Mouse (Mus musculus): ENCODE data around the gene Hepacam2.
"Not testable (repeated sequence)": the region's sequence is repeated elsewhere in the genome, so short reads cannot be mapped to it uniquely, and the experiment has no call there.

Gene Hepacam2

DNA sequence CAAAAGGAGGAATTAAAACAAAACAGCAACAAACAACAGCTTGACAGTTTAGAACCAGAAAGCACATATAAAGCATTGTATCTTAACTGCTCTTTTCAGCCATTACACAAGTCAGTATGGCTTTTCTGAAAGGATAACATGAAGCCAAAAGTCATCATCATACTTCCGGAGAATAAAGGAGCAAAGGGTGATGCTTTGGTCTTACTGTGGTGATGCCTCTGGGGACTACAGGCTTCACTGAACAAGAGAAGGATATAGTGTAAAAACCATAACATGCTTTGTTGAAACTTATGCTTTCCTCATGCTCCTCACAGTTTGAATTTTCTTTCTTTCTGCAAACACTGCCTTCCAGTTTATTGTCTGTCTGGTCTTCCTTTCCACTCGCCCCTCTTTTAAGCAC is 34.5 kb downstream of the Hepacam2 start:
- DNase-seq (ENCODE audit: low read depth, low spot score) = no peak

DNA sequence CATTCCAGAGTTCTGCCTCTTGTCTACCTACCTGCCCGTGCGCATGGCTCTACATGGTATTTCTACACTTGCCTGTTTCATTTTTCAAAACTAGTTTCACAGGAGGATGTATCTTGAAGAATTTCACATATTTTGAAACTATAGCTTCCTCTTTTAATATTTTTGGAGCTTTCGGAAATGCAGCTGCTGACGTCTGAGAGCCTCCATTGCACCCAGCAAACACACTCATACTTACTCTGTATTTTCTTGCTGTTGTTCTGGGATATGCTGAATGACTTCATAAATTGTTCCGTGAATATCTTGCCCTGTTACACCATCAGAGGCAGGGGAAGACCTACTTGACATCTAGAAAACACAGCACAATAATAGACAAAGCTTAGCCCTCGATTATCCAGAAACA is 35.1 kb downstream of the Hepacam2 start:
- no peak for DNase-seq (ENCODE audit: low read depth, low spot score)

DNA sequence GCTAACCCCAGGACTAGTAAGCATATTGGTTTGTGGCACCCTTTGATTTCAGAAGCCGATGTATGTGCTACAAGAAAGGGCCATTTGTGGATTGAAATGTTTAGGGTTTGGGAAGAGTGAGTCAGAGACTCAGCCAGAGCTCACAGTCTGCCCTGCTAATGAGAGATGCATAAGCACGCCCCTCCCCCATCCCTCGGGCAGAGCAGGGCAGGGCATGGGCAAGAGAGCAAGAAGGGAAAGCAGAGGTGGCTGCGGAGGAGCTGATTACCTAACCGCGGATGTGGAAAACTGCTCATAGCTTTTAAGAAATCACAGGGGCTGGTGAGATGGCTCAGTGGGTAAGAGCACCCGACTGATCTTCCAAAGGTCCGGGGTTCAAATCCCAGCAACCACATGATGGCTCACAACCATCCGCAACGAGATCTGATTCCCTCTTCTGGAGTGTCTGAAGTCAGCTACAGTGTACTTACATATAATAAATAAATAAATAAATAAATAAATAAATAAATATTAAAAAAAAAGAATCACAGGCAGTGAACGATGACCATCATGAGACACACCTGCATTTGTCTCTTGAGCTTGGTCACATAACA is 42.1 kb downstream of the Hepacam2 start:
- no peak for DNase-seq (ENCODE audit: low read depth, low spot score)

DNA sequence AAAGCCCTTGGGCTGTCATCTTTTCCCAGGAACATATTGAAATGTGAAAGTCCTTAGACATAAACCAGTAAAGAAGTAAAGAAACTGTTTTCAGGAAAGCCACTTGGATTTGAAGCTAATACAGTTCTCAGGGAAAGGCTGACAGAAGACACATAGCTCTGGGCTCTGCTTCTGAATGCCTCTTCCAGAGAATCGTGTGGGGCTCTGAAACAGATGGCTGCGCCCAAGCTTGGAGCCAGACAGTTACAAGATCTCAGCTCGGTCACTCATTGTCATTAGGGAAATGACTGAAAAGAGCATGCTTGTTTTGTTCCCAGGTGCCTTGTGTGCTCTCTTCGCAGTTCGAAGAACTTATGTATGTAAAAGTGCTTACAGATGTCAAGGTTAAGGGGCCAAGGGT is 43.7 kb downstream of the Hepacam2 start:
- DNase-seq (ENCODE audit: low read depth, low spot score) = no peak

DNA sequence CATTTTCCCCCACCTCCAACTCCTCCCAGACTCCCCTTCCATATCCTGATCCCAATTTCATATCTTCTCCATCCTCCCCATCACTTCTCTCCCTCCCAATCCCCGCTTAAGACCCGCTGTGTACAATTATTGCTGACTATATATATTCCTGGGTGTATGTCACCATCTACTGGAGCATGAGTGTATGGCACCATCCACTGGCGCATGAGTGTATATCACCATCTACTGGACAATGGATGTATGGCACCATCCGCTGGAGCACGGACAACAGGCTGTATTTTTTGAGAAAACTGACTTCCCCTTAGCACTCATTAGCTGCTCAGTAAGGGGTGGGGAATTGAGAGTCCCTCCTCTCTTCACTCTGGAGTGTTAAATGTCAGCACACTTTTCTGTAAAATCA is 50.7 kb downstream of the Hepacam2 start:
- DNase-seq (ENCODE audit: low read depth, low spot score) = peak; percentile 78

DNA sequence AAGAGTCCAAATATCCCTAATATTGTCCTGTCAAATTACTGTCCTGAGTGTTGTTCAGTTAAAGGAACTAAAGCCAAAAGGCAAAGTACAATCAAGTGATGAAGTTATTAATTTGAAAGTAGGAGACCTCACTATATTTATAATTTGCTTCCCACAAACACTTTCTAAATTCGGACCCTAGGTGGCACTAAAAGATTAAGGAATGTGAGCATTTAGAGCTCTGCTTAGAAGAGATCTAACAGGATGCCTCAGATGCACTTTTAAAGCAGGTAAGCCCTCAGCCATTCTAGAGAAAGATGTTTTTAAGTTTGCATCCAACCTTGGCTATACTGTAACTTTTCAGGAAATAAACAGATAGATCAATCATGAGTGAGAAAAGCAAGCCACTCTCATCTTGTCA is 54.2 kb downstream of the Hepacam2 start:
- no peak for DNase-seq (ENCODE audit: low read depth, low spot score)

DNA sequence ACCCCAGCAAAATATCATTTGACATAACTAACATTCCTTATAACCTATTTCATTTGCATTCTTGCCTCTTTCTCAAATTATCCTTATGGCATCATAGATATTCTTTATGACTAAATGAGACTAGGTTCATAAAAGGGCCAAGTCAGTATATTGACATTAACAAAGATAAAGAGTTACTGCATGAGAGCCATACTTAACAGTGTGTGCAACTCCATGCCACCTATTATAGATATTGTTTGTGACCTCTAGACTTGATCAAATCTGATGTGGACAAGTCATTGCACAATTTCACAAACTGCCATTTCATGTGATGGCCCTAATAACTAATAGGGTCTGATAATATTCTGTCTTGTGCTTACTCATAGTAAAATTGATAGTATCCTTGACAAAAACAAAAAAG is 62.0 kb downstream of the Hepacam2 start:
- no peak for DNase-seq (ENCODE audit: low read depth, low spot score)

DNA sequence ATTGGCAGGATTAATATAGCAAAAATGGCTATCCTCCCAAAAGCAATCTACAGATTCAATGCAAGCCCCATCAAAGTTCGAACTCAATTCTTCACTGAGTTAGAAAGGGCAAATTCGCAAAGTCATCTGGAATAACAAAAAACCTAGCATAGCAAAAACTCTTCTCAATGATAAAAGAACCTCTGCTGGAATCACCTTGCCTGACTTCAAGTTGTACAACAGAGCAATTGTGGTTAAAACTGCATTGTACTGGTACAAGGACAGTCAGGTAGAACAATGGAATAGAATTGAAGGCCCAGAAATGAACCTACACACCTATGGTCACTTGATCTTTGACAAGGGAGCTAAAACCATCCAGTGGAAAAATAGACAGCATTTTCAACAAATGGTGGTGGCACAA is 67.1 kb downstream of the Hepacam2 start:
- DNase-seq (ENCODE audit: low read depth, low spot score) = not testable (repeated sequence)

DNA sequence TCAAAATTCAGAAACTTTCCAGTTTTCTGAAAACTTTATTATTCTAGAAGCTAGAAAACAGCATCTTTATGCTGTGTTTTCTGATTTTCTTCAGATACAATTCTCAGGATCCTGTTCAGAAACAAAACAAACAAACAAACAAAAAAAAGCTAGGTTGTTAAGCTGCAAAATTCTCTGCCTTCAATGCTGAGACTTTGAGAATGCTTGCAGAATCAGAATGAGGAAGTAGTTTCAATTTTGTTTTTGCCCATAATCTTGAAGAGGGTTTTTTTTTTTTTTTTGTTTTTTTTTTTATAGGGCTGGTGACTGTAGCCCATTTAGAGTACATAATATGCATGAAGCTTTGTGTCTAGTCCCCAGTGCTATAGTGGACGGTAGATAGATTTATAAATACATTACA is 71.1 kb downstream of the Hepacam2 start:
- DNase-seq (ENCODE audit: low read depth, low spot score) = no peak

DNA sequence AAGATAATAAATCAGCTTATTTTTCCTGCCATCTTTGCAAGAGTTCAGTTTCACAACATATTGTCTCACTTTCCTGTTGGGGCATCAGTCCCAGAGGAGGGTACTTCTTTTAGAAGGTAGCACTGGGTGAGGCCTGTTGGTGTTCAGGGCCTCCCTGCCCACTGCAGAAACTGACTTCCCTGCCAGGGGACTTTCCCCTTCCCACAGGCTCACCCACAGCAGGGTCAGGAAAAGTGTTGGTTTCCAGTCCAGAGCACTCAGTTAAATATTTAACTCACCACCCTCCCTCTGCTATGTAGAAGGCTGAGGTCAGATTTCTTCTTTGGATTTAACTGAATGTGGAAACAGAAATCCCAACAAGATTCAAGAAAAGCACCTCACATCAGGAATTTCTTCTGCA is 72.8 kb downstream of the Hepacam2 start:
- DNase-seq (ENCODE audit: low read depth, low spot score) = not testable (repeated sequence)

DNA sequence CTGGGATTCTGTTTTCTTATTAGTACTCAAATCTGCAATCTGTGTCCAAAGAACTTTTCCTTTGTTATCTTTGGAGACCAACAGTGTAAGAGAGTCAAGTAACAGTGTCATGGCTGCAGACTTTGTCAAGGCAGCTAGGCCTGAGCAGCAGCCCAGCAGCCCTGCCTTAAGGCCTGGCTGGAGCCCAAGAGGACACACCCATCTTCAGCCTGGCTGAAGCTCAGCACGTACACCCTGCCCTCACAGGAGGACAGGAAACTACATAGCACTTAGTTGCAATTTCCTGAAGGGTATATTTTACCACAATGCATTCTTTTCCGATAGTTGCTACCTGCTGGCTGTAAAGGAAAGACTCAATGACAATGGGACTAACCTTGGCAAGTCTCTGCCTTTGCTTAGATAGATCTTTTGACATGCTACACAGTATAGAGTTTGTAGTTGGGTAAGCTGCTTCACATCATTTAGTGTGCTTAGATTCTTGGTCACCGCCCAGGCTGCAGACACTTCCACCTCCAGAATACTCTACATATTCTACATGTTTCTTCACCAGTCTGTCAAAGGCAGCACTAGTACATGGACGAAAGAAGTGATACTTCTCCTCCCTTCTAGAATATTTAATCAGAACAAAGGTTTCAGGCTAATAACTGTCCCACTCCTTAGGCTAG is 73.4 kb downstream of the Hepacam2 start:
- not testable (repeated sequence) for DNase-seq (ENCODE audit: low read depth, low spot score)

All from forelimb bud, embryonic 11.5 days (tissue).